Mouse (Mus musculus) cerebellum, postnatal 14 days (tissue): Measurements from ENCODE around the gene Cox8a.
A peak's percentile ranks its signal among the peaks of the same experiment; 100 is the strongest.

Experiments used
- DNase-seq, 2 experiments: peaks; one replicate each; pipeline ENCODE4 v3.0.0; 2021; ENCODE audit warnings: mixed read lengths in 2 of 2

Cox8a gene

GRCm38 (mm10) chr19:7183419-7183818 is 34.0 kb downstream of the Cox8a start:
- DNase-seq = no peak

GRCm38 (mm10) chr19:7182273-7182949 is 35.0 kb downstream of the Cox8a start:
- DNase-seq = peak; percentile 92 to 96

- no peak for DNase-seq
Observed at GRCm38 (mm10) chr19:7181496-7181895, 35.9 kb downstream of the Cox8a start.

- DNase-seq = peak; percentile 68 to 71
Observed at GRCm38 (mm10) chr19:7180756-7181405, 36.5 kb downstream of the Cox8a start.

- peak; percentile 75 to 76 for DNase-seq
Observed at GRCm38 (mm10) chr19:7178841-7179452, 38.5 kb downstream of the Cox8a start.

- no peak for DNase-seq
Observed at GRCm38 (mm10) chr19:7177804-7178511, 39.5 kb downstream of the Cox8a start.

- DNase-seq = peak; percentile 43 to 58
Observed at GRCm38 (mm10) chr19:7176041-7176696, 41.2 kb downstream of the Cox8a start.

GRCm38 (mm10) chr19:7172051-7172866 is 45.2 kb downstream of the Cox8a start:
- peak; percentile 39 to 66 for DNase-seq

GRCm38 (mm10) chr19:7171447-7171846 is 46.0 kb downstream of the Cox8a start:
- no peak for DNase-seq

GRCm38 (mm10) chr19:7170916-7171315 is 46.5 kb downstream of the Cox8a start:
- no peak for DNase-seq

- no peak for DNase-seq
Observed at GRCm38 (mm10) chr19:7168423-7168822, 49.0 kb downstream of the Cox8a start.

- DNase-seq = no peak
Observed at GRCm38 (mm10) chr19:7166767-7167166, 50.6 kb downstream of the Cox8a start.

GRCm38 (mm10) chr19:7166200-7166711 is 51.2 kb downstream of the Cox8a start:
- no peak for DNase-seq

GRCm38 (mm10) chr19:7165509-7166199 is 51.8 kb downstream of the Cox8a start:
- DNase-seq = peak; percentile 72 to 74
